Mouse (Mus musculus): ENCODE measurements around the gene Mmp7. TPM values are rescaled to one million over a fixed set of nuclear protein-coding genes. Genes with fewer than 3 reads are reported as not detected.
A peak's percentile ranks its signal among the peaks of the same experiment; 100 is the strongest.

Gene Mmp7
- polyA plus RNA-seq, 1 experiment from 2014 or later: not detected

GRCm38 (mm10) chr9:7686024-7686423 lies 5.9 kb upstream of the Mmp7 start:
- ATAC-seq (ENCODE audit: insufficient number of reproducible peaks, insufficient read depth, low FRiP score, low TSS enrichment): no peak
- no peak overlapping the region for H3K4me3 ChIP-seq
- 67% methylated on average over 2 of the region's 2 CpGs for WGBS

GRCm38 (mm10) chr9:7689799-7690198 lies 2.1 kb upstream of the Mmp7 start:
- 61% methylated on average over 6 of the region's 6 CpGs for WGBS
- H3K27me3 ChIP-seq: no peaks in the 10 kb centered on the region
- H3K27ac ChIP-seq: no peak overlapping the region
- H3K4me1 ChIP-seq: no peaks in the 10 kb centered on the region
- H3K9ac ChIP-seq: no peak overlapping the region
- no peak overlapping the region for H3K4me3 ChIP-seq
- no peak overlapping the region for H3K4me2 ChIP-seq (replicated peaks)
- H3K9me3 ChIP-seq: no peaks in the 10 kb centered on the region
- H3K36me3 ChIP-seq: no peaks in the 10 kb centered on the region
- no peak for ATAC-seq (ENCODE audit: insufficient number of reproducible peaks, insufficient read depth, low FRiP score, low TSS enrichment)

More at GRCm38 (mm10) chr9:7686024-7686423, 5.9 kb upstream of the Mmp7 start:
- H3K27ac ChIP-seq: no peak overlapping the region
- H3K9ac ChIP-seq: no peak overlapping the region
- no peaks in the 10 kb centered on the region for H3K36me3 ChIP-seq
- H3K4me2 ChIP-seq (replicated peaks): no peak overlapping the region
- H3K27me3 ChIP-seq: no peaks in the 10 kb centered on the region
- no peaks in the 10 kb centered on the region for H3K4me1 ChIP-seq
- H3K9me3 ChIP-seq: no peaks in the 10 kb centered on the region

GRCm38 (mm10) chr9:7693961-7694360 lies 2.1 kb downstream of the Mmp7 start:
- Histone ChIP-seq H3K9me3 (no peaks in the 10 kb centered on the region), H3K27ac (no peak overlapping the region), H3K27me3 (no peaks in the 10 kb centered on the region), H3K4me2 (replicated peaks) (no peak overlapping the region), H3K9ac (no peak overlapping the region), H3K36me3 (no peaks in the 10 kb centered on the region), H3K4me3 (no peak overlapping the region), H3K4me1 (no peaks in the 10 kb centered on the region)
- peak; percentile 67; the same call in 1 of the 2 replicates for ATAC-seq (ENCODE audit: insufficient number of reproducible peaks, insufficient read depth, low FRiP score, low TSS enrichment)
- WGBS: 38% methylated on average over 3 of the region's 3 CpGs

- Histone ChIP-seq H3K27ac (no peak overlapping the region), H3K9ac (no peak overlapping the region), H3K4me2 (replicated peaks) (no peak overlapping the region), H3K27me3 (no peaks in the 10 kb centered on the region), H3K4me1 (no peaks in the 10 kb centered on the region), H3K36me3 (no peaks in the 10 kb centered on the region), H3K9me3 (no peaks in the 10 kb centered on the region), H3K4me3 (no peak overlapping the region)
- WGBS: 53% methylated on average over 3 of the region's 3 CpGs
- no peak for ATAC-seq (ENCODE audit: insufficient number of reproducible peaks, insufficient read depth, low FRiP score, low TSS enrichment)
These were observed 3.8 kb downstream of the Mmp7 start for GRCm38 (mm10) chr9:7695646-7696045.

- 62% methylated on average over 6 of the region's 6 CpGs for WGBS
These were observed 16.8 kb downstream of the Mmp7 start for GRCm38 (mm10) chr9:7708698-7709097.

GRCm38 (mm10) chr9:7711196-7711595 lies 19.3 kb downstream of the Mmp7 start:
- no peaks in the 10 kb centered on the region for H3K36me3 ChIP-seq
- H3K27me3 ChIP-seq: no peaks in the 10 kb centered on the region
- no peaks in the 10 kb centered on the region for H3K9me3 ChIP-seq
- no peak overlapping the region for H3K4me3 ChIP-seq
- ATAC-seq (ENCODE audit: insufficient number of reproducible peaks, insufficient read depth, low FRiP score, low TSS enrichment): no peak
- no peak overlapping the region for H3K4me2 ChIP-seq (replicated peaks)
- no peak overlapping the region for H3K27ac ChIP-seq
- WGBS: 79% methylated on average over 4 of the region's 4 CpGs
- no peaks in the 10 kb centered on the region for H3K4me1 ChIP-seq
- H3K9ac ChIP-seq: no peak overlapping the region

More at GRCm38 (mm10) chr9:7708698-7709097, 16.8 kb downstream of the Mmp7 start:
- H3K27me3 ChIP-seq: no peaks in the 10 kb centered on the region
- H3K9me3 ChIP-seq: no peaks in the 10 kb centered on the region
- H3K9ac ChIP-seq: no peak overlapping the region
- no peak for ATAC-seq (ENCODE audit: insufficient number of reproducible peaks, insufficient read depth, low FRiP score, low TSS enrichment)
- H3K27ac ChIP-seq: no peak overlapping the region
- H3K4me1 ChIP-seq: no peaks in the 10 kb centered on the region
- no peaks in the 10 kb centered on the region for H3K36me3 ChIP-seq
- no peak overlapping the region for H3K4me2 ChIP-seq (replicated peaks)
- no peak overlapping the region for H3K4me3 ChIP-seq

- Histone ChIP-seq H3K36me3 (no peaks in the 10 kb centered on the region), H3K27me3 (no peaks in the 10 kb centered on the region), H3K4me2 (replicated peaks) (no peak overlapping the region), H3K9me3 (no peaks in the 10 kb centered on the region), H3K27ac (no peak overlapping the region), H3K9ac (no peak overlapping the region), H3K4me1 (no peaks in the 10 kb centered on the region), H3K4me3 (no peak overlapping the region)
- ATAC-seq (ENCODE audit: insufficient number of reproducible peaks, insufficient read depth, low FRiP score, low TSS enrichment): no peak
- 42% methylated on average over 4 of the region's 4 CpGs for WGBS
These were observed 22.4 kb downstream of the Mmp7 start for GRCm38 (mm10) chr9:7714062-7714907.

- no peak overlapping the region for H3K4me3 ChIP-seq
These were observed 23.0 kb downstream of the Mmp7 start for GRCm38 (mm10) chr9:7714908-7715175.

GRCm38 (mm10) chr9:7721543-7721942 lies 29.7 kb downstream of the Mmp7 start:
- no peak overlapping the region for H3K27ac ChIP-seq
- WGBS: 79% methylated on average over 1 of the region's 1 CpGs
- H3K9ac ChIP-seq: no peak overlapping the region
- ATAC-seq (ENCODE audit: insufficient number of reproducible peaks, insufficient read depth, low FRiP score, low TSS enrichment): no peak
- H3K36me3 ChIP-seq: no peaks in the 10 kb centered on the region
- H3K4me3 ChIP-seq: no peak overlapping the region
- H3K27me3 ChIP-seq: no peaks in the 10 kb centered on the region
- no peaks in the 10 kb centered on the region for H3K4me1 ChIP-seq
- H3K9me3 ChIP-seq: no peaks in the 10 kb centered on the region
- H3K4me2 ChIP-seq (replicated peaks): no peak overlapping the region

More at GRCm38 (mm10) chr9:7714908-7715175, 23.0 kb downstream of the Mmp7 start:
- H3K4me2 ChIP-seq (replicated peaks): no peak overlapping the region
- ATAC-seq (ENCODE audit: insufficient number of reproducible peaks, insufficient read depth, low FRiP score, low TSS enrichment): no peak
- H3K4me1 ChIP-seq: no peaks in the 10 kb centered on the region
- no peaks in the 10 kb centered on the region for H3K9me3 ChIP-seq
- WGBS: 92% methylated on average over 2 of the region's 2 CpGs
- H3K27me3 ChIP-seq: no peaks in the 10 kb centered on the region
- H3K9ac ChIP-seq: no peak overlapping the region
- no peaks in the 10 kb centered on the region for H3K36me3 ChIP-seq
- H3K27ac ChIP-seq: no peak overlapping the region

- 78% methylated on average over 4 of the region's 4 CpGs for WGBS
- ATAC-seq (ENCODE audit: insufficient number of reproducible peaks, insufficient read depth, low FRiP score, low TSS enrichment): no peak
These were observed 37.1 kb downstream of the Mmp7 start for GRCm38 (mm10) chr9:7728997-7729396.

GRCm38 (mm10) chr9:7742696-7743095 lies 50.8 kb downstream of the Mmp7 start:
- no peak overlapping the region for H3K27ac ChIP-seq
- H3K4me2 ChIP-seq (replicated peaks): no peak overlapping the region
- WGBS: 76% methylated on average over 1 of the region's 1 CpGs
- H3K27me3 ChIP-seq: no peaks in the 10 kb centered on the region
- H3K9me3 ChIP-seq: no peaks in the 10 kb centered on the region
- no peaks in the 10 kb centered on the region for H3K36me3 ChIP-seq
- no peak overlapping the region for H3K9ac ChIP-seq
- no peak for ATAC-seq (ENCODE audit: insufficient number of reproducible peaks, insufficient read depth, low FRiP score, low TSS enrichment)
- no peaks in the 10 kb centered on the region for H3K4me1 ChIP-seq
- H3K4me3 ChIP-seq: no peak overlapping the region

More at GRCm38 (mm10) chr9:7728997-7729396, 37.1 kb downstream of the Mmp7 start:
- no peaks in the 10 kb centered on the region for H3K9me3 ChIP-seq
- H3K27me3 ChIP-seq: no peaks in the 10 kb centered on the region
- no peak overlapping the region for H3K4me2 ChIP-seq (replicated peaks)
- no peak overlapping the region for H3K9ac ChIP-seq
- H3K36me3 ChIP-seq: no peaks in the 10 kb centered on the region
- no peak overlapping the region for H3K4me3 ChIP-seq
- H3K27ac ChIP-seq: no peak overlapping the region
- no peaks in the 10 kb centered on the region for H3K4me1 ChIP-seq

- WGBS: 70% methylated on average over 1 of the region's 1 CpGs
- Histone ChIP-seq H3K4me1 (no peaks in the 10 kb centered on the region), H3K9me3 (no peaks in the 10 kb centered on the region), H3K4me2 (replicated peaks) (no peak overlapping the region), H3K27ac (no peak overlapping the region), H3K4me3 (no peak overlapping the region), H3K27me3 (no peaks in the 10 kb centered on the region), H3K36me3 (no peaks in the 10 kb centered on the region), H3K9ac (no peak overlapping the region)
- no peak for ATAC-seq (ENCODE audit: insufficient number of reproducible peaks, insufficient read depth, low FRiP score, low TSS enrichment)
These were observed 52.3 kb downstream of the Mmp7 start for GRCm38 (mm10) chr9:7744156-7744555.

All from embryonic facial prominence, embryonic 12.5 days (tissue).